10 mouse cellular contexts compared by ENCODE assay signal in genomic region chr5:123376569-123376968, GRCm38 (mm10). TPM values are rescaled to one million over a fixed set of nuclear protein-coding genes. Genes with fewer than 3 reads are reported as not detected.
DNase-seq lines count a peak whose midpoint lies in the region; ATAC-seq and TF ChIP-seq lines count a peak whose summit lies in the region.
"Had no signal": no experiment of that assay in that cellular context is flagged by ENCODE, and none has a peak within 500 bp of the region (broad histone marks: within the 10 kb centered on the region; RNA-seq: fewer than 3 reads in every experiment).

No protein-coding gene starts in this region.

- no peak overlapping the region for H3K9ac ChIP-seq in heart, postnatal 0 days (replicated peaks; ENCODE audit: low read depth, low read length)
- H3K9ac ChIP-seq: embryonic facial prominence, embryonic 13.5 days; liver, embryonic 13.5 days had no signal

- no peak; the same call in 1 of the 2 replicates for ATAC-seq in cerebellum, adult (ENCODE audit: insufficient number of reproducible peaks, low FRiP score, low TSS enrichment)
- ATAC-seq in heart, postnatal 0 days (ENCODE audit: insufficient read depth, low read depth) = 0 out of 2 replicates have a peak, but pooled peaks have one; percentile 18
- peak; percentile 71 for ATAC-seq in megakaryocyte, adult 5-6 weeks (ENCODE audit: poor library complexity, severe bottlenecking)

- peak overlapping the region; percentile 20; the same call in 1 of the 2 replicates for H3K4me2 ChIP-seq in heart, postnatal 0 days (ENCODE audit: low read depth, low read length)
- H3K4me2 ChIP-seq: embryonic facial prominence, embryonic 13.5 days; liver, embryonic 13.5 days had no signal

- 23% methylated on average over 10 of the region's 10 CpGs for WGBS in heart, postnatal 0 days

- DNase-seq in cerebellum, adult 11 months = peak; percentile 54
- peak; percentile 49 for DNase-seq in A20 (ENCODE audit: low read depth, low spot score)
- peak; percentile 61 for DNase-seq in cerebellum, adult 8-10 months
- peak; percentile 48 for DNase-seq in heart, postnatal 0 days (ENCODE audit: low spot score)
- DNase-seq in kidney, postnatal 4 days = peak; percentile 83 to 89
- DNase-seq in thymus, postnatal 0 days (ENCODE audit: low spot score) = no peak
- DNase-seq: liver, embryonic 13.5 days had no signal

- peaks cover 22% of the 10 kb centered on the region for H3K36me3 ChIP-seq in heart, postnatal 0 days (replicated peaks; ENCODE audit: control insufficient read depth, insufficient read depth, low read length)

- H3K27ac ChIP-seq in heart, postnatal 0 days (ENCODE audit: low read depth) = no peak overlapping the region
- H3K27ac ChIP-seq: liver, embryonic 13.5 days had no signal

- H3K4me3 ChIP-seq in heart, postnatal 0 days (ENCODE audit: low read depth, low read length) = no peak overlapping the region
- H3K4me3 ChIP-seq: embryonic facial prominence, embryonic 13.5 days; liver, embryonic 13.5 days had no signal

- TF ChIP-seq EP300 in heart, postnatal 0 days (IDR thresholded peaks at IDR 0.05; ENCODE audit: low read depth) = no peak

- 0 out of 2 replicates have a peak, but pooled peaks cover 3% of the 10 kb centered on the region for H3K27me3 ChIP-seq in heart, postnatal 0 days (ENCODE audit: control insufficient read depth, insufficient read depth, low read length)
- H3K27me3 ChIP-seq: embryonic facial prominence, embryonic 13.5 days had no signal

- no peaks in the 10 kb centered on the region for H3K9me3 ChIP-seq in heart, postnatal 0 days (replicated peaks; ENCODE audit: control insufficient read depth, low read length)
- H3K9me3 ChIP-seq: embryonic facial prominence, embryonic 13.5 days; liver, embryonic 13.5 days had no signal

- no peaks in the 10 kb centered on the region for H3K4me1 ChIP-seq in heart, postnatal 0 days (ENCODE audit: control insufficient read depth, insufficient read depth)

- no peak for TF ChIP-seq CTCF in heart, postnatal 0 days (IDR thresholded peaks at IDR 0.05; ENCODE audit: low read depth)

RNA-seq across cellular contexts. Expression of gene Mlxip, which starts 18.0 kb away (rescaled TPM):
- 12.0 and 13.4 TPM in 2 replicates for total RNA-seq in heart, postnatal 0 days (2014; rRNA removed; ENCODE audit: low replicate concordance)
- 5.9 and 7.3 TPM in 2 replicates for polyA plus RNA-seq in heart, postnatal 0 days (2015; fragmentation: Nextera tagmentation; extraction: Ambion mirVana)
- 37.0 and 40.0 TPM in 2 replicates for total RNA-seq in megakaryocyte, adult 5-6 weeks (2015)
- 11.7 and 15.9 TPM in 2 replicates for total RNA-seq in megakaryocyte, adult 5-6 weeks (2017)
- polyA plus RNA-seq in thymus, postnatal 0 days (2015; fragmentation: Nextera tagmentation; extraction: Ambion mirVana) = 7.3 and 8.2 TPM in 2 replicates

RNA-seq across cellular contexts. Expression of gene Bcl7a, which starts 32.9 kb away (rescaled TPM):
- total RNA-seq in heart, postnatal 0 days (2014; rRNA removed; ENCODE audit: low replicate concordance) = 10.2 and 11.2 TPM in 2 replicates
- 6.6 TPM in 2 replicates for polyA plus RNA-seq in heart, postnatal 0 days (2015; fragmentation: Nextera tagmentation; extraction: Ambion mirVana)
- 3.8 and 4.0 TPM in 2 replicates for total RNA-seq in megakaryocyte, adult 5-6 weeks (2015)
- 3.8 and 4.7 TPM in 2 replicates for total RNA-seq in megakaryocyte, adult 5-6 weeks (2017)
- 17.6 and 21.5 TPM in 2 replicates for polyA plus RNA-seq in thymus, postnatal 0 days (2015; fragmentation: Nextera tagmentation; extraction: Ambion mirVana)
